Mouse (Mus musculus) left cerebral cortex, postnatal 14 days (tissue): Measurements from ENCODE around the gene Zfp652. TPM values are rescaled to one million over a fixed set of nuclear protein-coding genes. Genes with fewer than 3 reads are reported as not detected.
A peak's percentile ranks its signal among the peaks of the same experiment; 100 is the strongest.
"Not testable (repeated sequence)": the region's sequence is repeated elsewhere in the genome, so short reads cannot be mapped to it uniquely, and the experiment has no call there.

Experiments used
- DNase-seq, 2 experiments: peaks; one replicate each; pipeline ENCODE4 v3.0.0; 2021 to 2022; ENCODE audit warnings: low spot score in 2 of 2, mixed read lengths in 1 of 2
- intact Hi-C: fragments of 180-260 bp; cut with DNase I; formaldehyde crosslinking; loops from one replicate; pipeline ENCODE4 v1.15.1; 2025
- total RNA-seq, 2 experiments: library from RNA; stranded (reverse); gene quantifications; 2 replicates each; pipeline ENCODE4 v1.2.3; 2021

The Zfp652 gene
- total RNA-seq, 2 experiments from 2014 or later, result 40.3 to 40.6 TPM

DNA sequence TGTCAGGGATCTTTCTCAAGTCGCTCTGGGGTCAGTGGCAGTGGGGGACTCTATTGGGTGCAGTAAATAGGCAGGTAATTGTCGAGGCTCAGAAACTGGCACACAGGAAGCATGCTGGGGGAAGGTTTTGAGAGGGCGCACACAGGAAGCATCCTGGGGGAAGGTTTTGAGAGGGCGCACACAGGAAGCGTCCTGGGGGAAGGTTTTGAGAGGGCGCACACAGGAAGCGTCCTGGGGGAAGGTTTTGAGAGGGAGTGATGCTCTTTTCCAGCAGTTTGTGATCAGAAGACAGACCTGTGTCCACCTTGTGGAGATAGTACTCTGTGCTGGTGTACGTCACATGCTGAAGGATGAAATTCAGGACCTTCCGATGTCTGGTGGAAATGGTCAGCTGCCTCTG is 163.3 kb downstream of the Zfp652 start:
- no peak for DNase-seq
- intact Hi-C loops, result loop anchor here (5.0 kb wide), 1 partner anchor 101 kb away; no protein-coding TSS in a partner anchor

DNA sequence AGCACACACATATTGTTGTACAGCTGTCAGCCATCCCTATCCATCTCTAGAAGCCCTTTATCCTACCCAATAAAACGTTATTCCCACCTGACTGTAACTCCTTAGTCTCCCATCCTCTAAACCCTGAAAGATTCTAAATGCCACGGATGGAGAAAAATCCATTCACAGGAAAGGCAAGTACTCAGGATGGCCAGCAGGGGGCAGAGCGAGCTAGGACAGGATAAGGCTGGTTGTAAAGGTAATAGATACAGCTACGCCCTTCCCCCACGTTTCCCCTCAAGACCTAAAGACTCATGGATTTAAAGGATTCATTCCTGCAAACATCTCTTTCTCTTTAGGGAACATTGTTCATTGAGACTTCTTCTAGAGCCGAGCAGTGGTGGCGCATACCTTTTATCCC is 163.8 kb downstream of the Zfp652 start:
- intact Hi-C loops, result loop anchor here (5.0 kb wide), 1 partner anchor 101 kb away; no protein-coding TSS in a partner anchor
- peak; percentile 42 to 54 for DNase-seq

DNA sequence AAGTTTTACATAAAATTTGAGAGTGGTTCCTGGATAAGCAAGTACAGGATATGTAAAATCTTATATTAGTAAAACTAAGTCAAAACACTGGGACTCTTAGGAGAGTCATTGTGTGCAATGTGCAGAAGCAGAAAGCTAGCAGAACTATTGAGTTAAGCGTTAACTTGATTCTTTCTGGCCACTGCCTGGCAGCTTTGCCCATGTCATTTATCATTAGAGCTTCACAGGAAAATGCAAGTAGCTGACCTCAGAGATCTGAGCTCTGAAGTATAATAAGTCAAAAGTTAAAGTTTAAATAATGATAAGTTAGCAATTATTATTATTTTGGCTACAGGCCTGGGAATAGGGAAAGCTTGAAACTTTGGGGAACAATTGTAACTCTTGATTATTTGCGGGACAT is 167.4 kb downstream of the Zfp652 start:
- DNase-seq, result not testable (repeated sequence)
- intact Hi-C loops, result loop anchor here (5.0 kb wide), 1 partner anchor 97 kb away; no protein-coding TSS in a partner anchor

Other genes starting within 250 kb of the Zfp652 start
- 10 to 100 TPM; 32.5 to 46.2 TPM for gene Nxph3, start 198.1 kb upstream of the Zfp652 start, total RNA-seq
- gene Ngfr, start 124.9 kb upstream of the Zfp652 start, total RNA-seq, result 1 to 10 TPM in 1 of 2 experiments, under 1 TPM in 1; 0.94 to 2.0 TPM
- 10 to 100 TPM; 82.5 to 86.3 TPM for gene Phb, start 45.7 kb upstream of the Zfp652 start, total RNA-seq
- 1 to 10 TPM in 1 of 2 experiments, under 1 TPM in 1; 0.99 to 1.1 TPM for gene B130006D01Rik, start 10.9 kb downstream of the Zfp652 start, total RNA-seq
- gene Phospho1, start 111.8 kb downstream of the Zfp652 start, total RNA-seq, result 10 to 100 TPM; 34.7 to 35.2 TPM
- 1 to 10 TPM; 2.5 to 3.2 TPM for gene Gngt2, start 124.5 kb downstream of the Zfp652 start, total RNA-seq
- 1 to 10 TPM; 4.8 to 6.3 TPM for gene Abi3, start 129.8 kb downstream of the Zfp652 start, total RNA-seq
- gene B4galnt2, start 202.2 kb downstream of the Zfp652 start, total RNA-seq, result not detected